Mouse (Mus musculus) hindbrain, postnatal 0 days (tissue): Measurements from ENCODE around the gene Map7. TPM values are rescaled to one million over a fixed set of nuclear protein-coding genes. Genes with fewer than 3 reads are reported as not detected.
A peak's percentile ranks its signal among the peaks of the same experiment; 100 is the strongest.

Experiments used
- ATAC-seq: fragments of 200-750 bp; cut with Nextera tagmentation; 2 replicates; pipeline ENCODE4 v1.8.0; 2017; ENCODE audit warnings: mild to moderate bottlenecking, moderate TSS enrichment, moderate library complexity
- DNase-seq: peaks from one replicate; pipeline ENCODE4 v3.0.0-alpha.2; 2015; ENCODE audit warnings: low spot score
- H3K27ac ChIP-seq: fragments of 300-500 bp; sonication (generic); 2 replicates; pipeline ENCODE4 v1.5.1; 2014; ENCODE audit warnings: mild to moderate bottlenecking
- H3K27me3 ChIP-seq: fragments of 300-500 bp; sonication (generic); 2 replicates; pipeline ENCODE4 v1.6.1; 2014; ENCODE audit warnings: low read length, mixed read lengths; ENCODE audit not compliant: insufficient read depth
- H3K36me3 ChIP-seq: fragments of 300-500 bp; sonication (generic); 2 replicates; pipeline ENCODE4 v1.6.1; 2014; ENCODE audit warnings: low read length, mixed read lengths; ENCODE audit not compliant: insufficient read depth
- H3K4me1 ChIP-seq: fragments of 300-500 bp; sonication (generic); 2 replicates; pipeline ENCODE4 v1.6.1; 2014; ENCODE audit warnings: antibody characterized with exemption, low read length, mixed read lengths; ENCODE audit not compliant: insufficient read depth
- H3K4me2 ChIP-seq: fragments of 300-500 bp; sonication (generic); 2 replicates; pipeline ENCODE4 v1.6.1; 2014; ENCODE audit warnings: low read depth, mild to moderate bottlenecking, low read length, moderate library complexity, mixed read lengths
- H3K4me3 ChIP-seq: fragments of 300-500 bp; sonication (generic); 2 replicates; pipeline ENCODE4 v1.5.1; 2014; ENCODE audit warnings: low read length
- H3K9ac ChIP-seq: fragments of 300-500 bp; sonication (generic); replicated peaks from 2 replicates; pipeline ENCODE4 v1.6.1; 2014; ENCODE audit warnings: mild to moderate bottlenecking, low read length, moderate library complexity, mixed read lengths
- H3K9me3 ChIP-seq: fragments of 300-500 bp; sonication (generic); 2 replicates; pipeline ENCODE4 v1.6.1; 2016; ENCODE audit warnings: low read length, mixed read lengths
- CTCF ChIP-seq: IDR thresholded peaks from 2 replicates; pipeline ENCODE4 v1.5.1; 2016; ENCODE audit warnings: antibody characterized with exemption, control low read depth, low read depth
- WGBS: fragments of 180-500 bp; shearing (Covaris S2); extraction: QIAGEN DNeasy Blood & Tissue Kit; methylation state at CpG from one replicate; pipeline ENCODE4 v1.1.7; 2014; 5-methylcytosine and 5-hydroxymethylcytosine counted together
- polyA plus RNA-seq: library from polyadenylated mRNA; unstranded; fragments of >200 nt; fragmentation: Nextera tagmentation; extraction: Ambion mirVana; gene quantifications from 2 replicates; pipeline ENCODE4 v1.2.1, GENCODE M21; 2015
- total RNA-seq: library from RNA; depleted of rRNA; stranded (reverse); fragments of >200 nt; gene quantifications from 2 replicates; pipeline ENCODE4 v1.2.3, GENCODE M21; 2014

The Map7 gene
- total and polyA plus RNA-seq, 2 experiments from 2014 or later = 6.2 to 15.1 TPM

DNA sequence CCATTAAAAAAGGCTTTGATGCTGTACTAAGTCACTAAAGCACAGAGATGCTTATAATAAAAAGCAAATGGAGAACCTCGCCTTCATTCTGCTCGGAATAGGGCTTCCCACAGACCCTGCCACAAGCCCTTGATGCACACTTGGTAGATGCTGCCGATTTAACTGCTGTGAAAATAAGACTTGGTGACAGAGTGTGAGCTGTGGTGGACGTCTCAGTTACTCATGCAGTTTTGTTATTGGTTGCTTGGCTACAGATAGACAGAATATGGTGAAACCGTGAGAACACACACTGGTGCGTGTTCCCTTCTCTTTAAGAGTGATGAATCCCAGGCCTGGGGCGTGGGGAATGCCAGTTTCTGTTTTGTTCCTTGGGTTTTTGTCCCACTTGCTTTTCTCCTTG, 120.7 kb downstream of the Map7 start:
- ATAC-seq (0 out of 2 replicates have a peak, but pooled peaks have one; percentile 24), DNase-seq (no peak)
- WGBS = 47% methylated on average over 7 of the region's 7 CpGs
- Histone ChIP-seq H3K27ac (no peak overlapping the region), H3K4me1 (no peaks in the 10 kb centered on the region), H3K27me3 (no peaks in the 10 kb centered on the region), H3K4me3 (no peak overlapping the region), H3K4me2 (no peak overlapping the region), H3K36me3 (no peaks in the 10 kb centered on the region), H3K9me3 (no peaks in the 10 kb centered on the region), H3K9ac (no peak overlapping the region)
- TF ChIP-seq CTCF = no peak

DNA sequence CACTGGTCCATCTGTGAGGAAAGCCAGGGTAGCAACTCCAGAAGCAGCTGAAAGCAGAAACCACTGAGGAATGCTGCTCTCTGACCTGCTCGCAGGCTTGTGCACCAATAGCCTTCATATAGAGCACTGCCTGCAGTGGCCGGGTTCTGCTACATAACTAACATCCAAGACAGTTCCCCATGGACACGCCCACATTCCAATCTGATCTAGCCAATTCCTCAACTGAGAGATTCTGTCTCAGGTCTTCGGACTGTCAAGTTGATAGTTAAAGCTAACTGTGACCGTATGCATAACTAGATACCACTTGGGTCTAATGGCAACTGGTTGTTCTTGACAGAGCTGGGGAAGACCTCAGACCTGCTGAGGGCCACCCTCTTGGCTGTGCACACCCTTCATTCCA, 124.1 kb downstream of the Map7 start:
- H3K27me3 ChIP-seq = no peaks in the 10 kb centered on the region
- H3K4me1 ChIP-seq = no peaks in the 10 kb centered on the region
- WGBS = 85% methylated on average over 5 of the region's 5 CpGs
- TF ChIP-seq CTCF = no peak
- H3K4me3 ChIP-seq = no peak overlapping the region
- H3K27ac ChIP-seq = no peak overlapping the region
- no peak for ATAC-seq
- no peaks in the 10 kb centered on the region for H3K9me3 ChIP-seq
- H3K9ac ChIP-seq = no peak overlapping the region
- no peak overlapping the region for H3K4me2 ChIP-seq
- H3K36me3 ChIP-seq = no peaks in the 10 kb centered on the region
- DNase-seq = no peak

DNA sequence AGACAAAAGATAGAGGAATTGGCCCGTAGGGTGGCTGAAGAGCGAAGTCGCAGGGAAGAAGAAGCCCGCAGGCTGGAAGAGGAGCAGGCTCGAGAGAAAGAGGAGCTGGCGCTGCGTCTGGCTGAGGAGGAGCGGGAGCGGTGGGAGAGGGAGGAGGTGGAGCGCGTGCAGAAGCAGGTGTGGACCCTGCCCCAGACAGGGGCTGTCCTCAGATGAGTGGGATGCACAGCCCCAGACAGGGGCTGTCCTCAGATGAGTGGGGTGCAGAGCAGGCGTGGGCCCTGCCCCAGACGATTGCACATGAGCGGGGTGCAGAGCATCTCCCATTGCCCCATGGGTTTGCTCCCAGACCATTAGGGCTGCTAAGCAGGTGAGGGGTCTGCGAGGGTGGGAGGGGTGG, 125.0 kb downstream of the Map7 start:
- Histone ChIP-seq H3K9ac (no peak overlapping the region), H3K4me1 (no peaks in the 10 kb centered on the region), H3K4me2 (0 out of 2 replicates have a peak overlapping the region, but pooled peaks have one; percentile 0), H3K27ac (no peak overlapping the region), H3K9me3 (no peaks in the 10 kb centered on the region), H3K27me3 (no peaks in the 10 kb centered on the region), H3K36me3 (no peaks in the 10 kb centered on the region), H3K4me3 (no peak overlapping the region)
- TF ChIP-seq CTCF = no peak
- DNase-seq (no peak), ATAC-seq (peak; percentile 51; the same call in 1 of the 2 replicates)
- 62% methylated on average over 15 of the region's 15 CpGs for WGBS

DNA sequence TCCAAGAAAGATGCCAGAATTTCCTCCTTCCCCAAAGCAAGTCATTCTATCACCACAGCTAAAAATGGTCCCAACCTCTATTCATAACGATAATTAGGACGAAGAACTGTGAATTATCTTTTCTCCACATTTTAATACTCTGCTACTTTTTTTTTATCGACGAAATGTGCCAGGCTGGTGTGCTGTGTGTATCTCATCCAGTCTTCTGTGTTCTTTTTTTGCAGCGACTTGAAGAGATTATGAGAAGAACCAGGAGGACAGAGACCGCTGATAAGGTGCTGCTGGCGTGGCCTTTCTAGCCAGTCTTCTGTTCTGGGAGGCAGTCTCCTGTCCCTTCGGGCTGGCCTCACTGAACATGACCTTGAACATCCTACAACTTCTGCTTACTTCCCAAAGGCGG, 125.8 kb downstream of the Map7 start:
- H3K9ac ChIP-seq = no peak overlapping the region
- H3K4me3 ChIP-seq = no peak overlapping the region
- H3K9me3 ChIP-seq = no peaks in the 10 kb centered on the region
- H3K27me3 ChIP-seq = no peaks in the 10 kb centered on the region
- WGBS = 86% methylated on average over 9 of the region's 9 CpGs
- H3K27ac ChIP-seq = no peak overlapping the region
- ATAC-seq (no peak), DNase-seq (no peak)
- no peaks in the 10 kb centered on the region for H3K4me1 ChIP-seq
- H3K4me2 ChIP-seq = no peak overlapping the region
- H3K36me3 ChIP-seq = no peaks in the 10 kb centered on the region
- TF ChIP-seq CTCF = no peak

DNA sequence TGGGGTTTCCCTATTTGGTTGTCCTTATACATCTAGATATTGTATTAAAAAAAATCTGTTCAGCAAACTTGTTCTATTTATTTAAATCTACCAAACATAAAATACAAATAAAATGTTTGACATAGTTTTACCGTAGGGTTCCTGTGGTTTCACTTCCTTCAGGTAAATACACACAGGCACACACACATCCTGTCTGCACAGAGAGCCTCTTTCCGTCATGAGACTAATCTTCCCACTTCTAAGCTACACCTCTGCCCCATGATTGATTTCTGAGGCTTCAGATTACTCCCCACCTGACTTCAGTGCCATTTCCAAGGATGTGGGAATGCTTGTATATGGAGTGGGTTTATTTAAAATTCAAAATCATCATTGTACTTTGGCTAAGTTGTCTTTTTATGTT, 133.2 kb downstream of the Map7 start:
- Histone ChIP-seq H3K9me3 (no peaks in the 10 kb centered on the region), H3K4me3 (no peak overlapping the region), H3K27ac (no peak overlapping the region), H3K4me2 (no peak overlapping the region), H3K9ac (no peak overlapping the region), H3K27me3 (no peaks in the 10 kb centered on the region), H3K4me1 (peaks cover 7% of the 10 kb centered on the region), H3K36me3 (no peaks in the 10 kb centered on the region)
- 76% methylated on average over 2 of the region's 2 CpGs for WGBS
- TF ChIP-seq CTCF = no peak
- DNase-seq (no peak), ATAC-seq (no peak)

DNA sequence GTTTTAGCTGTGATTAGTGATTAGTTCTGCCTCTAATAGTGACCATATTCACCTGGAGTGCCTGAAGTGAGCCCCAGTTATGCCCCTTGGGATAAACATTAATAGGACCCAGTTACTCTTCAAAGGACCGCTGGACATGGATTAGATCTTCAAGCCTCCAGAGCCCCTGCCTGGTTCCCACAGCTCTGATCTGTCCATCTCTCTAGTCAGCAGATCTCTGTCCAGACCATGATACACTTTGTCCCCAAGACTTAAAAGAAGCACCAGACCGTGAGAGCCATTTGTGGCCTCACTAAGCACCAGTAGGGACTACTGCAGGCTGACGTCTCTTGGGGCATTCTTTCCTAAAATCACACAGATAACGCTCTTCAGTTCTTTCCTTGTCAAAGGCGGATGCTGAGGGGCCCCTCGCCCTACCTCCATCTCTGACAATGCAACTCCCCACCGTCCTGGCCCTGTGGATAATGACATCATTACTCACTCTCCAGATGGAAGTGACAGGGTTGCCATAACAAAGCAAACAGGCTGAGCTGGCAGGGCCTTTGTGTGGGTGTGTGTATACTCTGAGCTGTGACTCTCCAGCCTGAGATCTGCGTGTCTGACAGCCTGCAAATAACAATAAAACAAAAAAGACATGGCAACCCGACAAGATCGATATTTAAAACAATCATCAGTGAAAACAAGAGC, 137.2 kb downstream of the Map7 start:
- H3K4me2 ChIP-seq = 0 out of 2 replicates have a peak overlapping the region, but pooled peaks have one; percentile 31

More for the DNA sequence above, 137.2 kb downstream of the Map7 start:
- 10% methylated on average over 10 of the region's 10 CpGs for WGBS
- TF ChIP-seq CTCF = no peak
- peak; percentile 89 for ATAC-seq
- H3K4me1 ChIP-seq = peaks cover 7% of the 10 kb centered on the region
- H3K27me3 ChIP-seq = no peaks in the 10 kb centered on the region
- no peak overlapping the region for H3K4me3 ChIP-seq
- peak overlapping the region; percentile 21 for H3K9ac ChIP-seq
- peak overlapping the region; percentile 59; the same call in 1 of the 2 replicates for H3K27ac ChIP-seq
- H3K36me3 ChIP-seq = no peaks in the 10 kb centered on the region
- DNase-seq = peak; percentile 71
- no peaks in the 10 kb centered on the region for H3K9me3 ChIP-seq
